11 mouse cellular contexts compared by ENCODE assay signal in genomic region chrX:103615453-103615852, GRCm38 (mm10). TPM values are rescaled to one million over a fixed set of nuclear protein-coding genes. Genes with fewer than 3 reads are reported as not detected.
DNase-seq lines count a peak whose midpoint lies in the region; ATAC-seq and TF ChIP-seq lines count a peak whose summit lies in the region.
"Had no signal": no experiment of that assay in that cellular context is flagged by ENCODE, and none has a peak within 500 bp of the region (broad histone marks: within the 10 kb centered on the region; RNA-seq: fewer than 3 reads in every experiment).

No protein-coding gene starts in this region.

- ATAC-seq in heart, embryonic 13.5 days (ENCODE audit: extremely low read depth, insufficient number of reproducible peaks, low FRiP score, low TSS enrichment), result no peak
- ATAC-seq in hindbrain, embryonic 13.5 days (ENCODE audit: low FRiP score), result no peak

- H3K36me3 ChIP-seq in heart, embryonic 13.5 days, result peaks cover 26% of the 10 kb centered on the region
- peaks cover 7% of the 10 kb centered on the region for H3K36me3 ChIP-seq in ES-E14 (ENCODE audit: control insufficient read depth, insufficient read depth, low read length, poor library complexity, severe bottlenecking)
- peaks cover 7% of the 10 kb centered on the region; the same call in 1 of the 2 replicates for H3K36me3 ChIP-seq in hindbrain, embryonic 13.5 days
- peaks cover 32% of the 10 kb centered on the region for H3K36me3 ChIP-seq in midbrain, embryonic 10.5 days

- peak overlapping the region; percentile 92 for H3K27ac ChIP-seq in heart, embryonic 13.5 days (replicated peaks)
- H3K27ac ChIP-seq in ES-E14 (ENCODE audit: insufficient read depth, low read depth, low read length, poor library complexity, severe bottlenecking), result no peak overlapping the region
- H3K27ac ChIP-seq in hindbrain, embryonic 13.5 days, result no peak overlapping the region
- peak overlapping the region; percentile 91 for H3K27ac ChIP-seq in midbrain, embryonic 10.5 days (replicated peaks)

- 81% methylated on average over 4 of the region's 4 CpGs for WGBS in heart, embryonic 13.5 days
- WGBS in hindbrain, embryonic 13.5 days, result 78% methylated on average over 4 of the region's 4 CpGs
- 89% methylated on average over 4 of the region's 4 CpGs for WGBS in midbrain, embryonic 10.5 days

- H3K9ac ChIP-seq in heart, embryonic 13.5 days, result peak overlapping the region; percentile 83; the same call in 1 of the 2 replicates
- H3K9ac ChIP-seq in ES-E14 (ENCODE audit: insufficient read depth, low read depth, low read length, poor library complexity, severe bottlenecking), result no peak overlapping the region; the same call in 1 of the 2 replicates
- H3K9ac ChIP-seq in hindbrain, embryonic 13.5 days, result no peak overlapping the region

- in situ Hi-C loops in ES-E14 (cut with MboI; ENCODE audit: low sequenced_read_pairs in 2 of 2, unreplicated experiment in 2 of 2), result no loop called here

- peaks cover 14% of the 10 kb centered on the region for H3K4me1 ChIP-seq in heart, embryonic 13.5 days
- H3K4me1 ChIP-seq in ES-E14 (ENCODE audit: control insufficient read depth in 2 of 2, insufficient read depth in 2 of 2, low read length in 2 of 2, poor library complexity in 1 of 2), result peaks cover 0 to 3% of the 10 kb centered on the region in 2 experiments; a peak in 1 of 4 replicates
- peaks cover 10% of the 10 kb centered on the region for H3K4me1 ChIP-seq in hindbrain, embryonic 13.5 days (replicated peaks)
- H3K4me1 ChIP-seq in midbrain, embryonic 10.5 days, result peaks cover 19% of the 10 kb centered on the region

- peak overlapping the region; percentile 59 for H3K4me3 ChIP-seq in heart, embryonic 13.5 days
- H3K4me3 ChIP-seq in ES-E14 (ENCODE audit: insufficient read depth in 1 of 2, low read depth in 1 of 2, low read length in 2 of 2, poor library complexity in 1 of 2, severe bottlenecking in 1 of 2), result peak overlapping the region; percentile 6 to 64
- H3K4me3 ChIP-seq in hindbrain, embryonic 13.5 days, result peak overlapping the region; percentile 42
- H3K4me3 ChIP-seq in midbrain, embryonic 10.5 days, result peak overlapping the region; percentile 57

- H3K9me3 ChIP-seq in heart, embryonic 13.5 days, result no peaks in the 10 kb centered on the region
- H3K9me3 ChIP-seq in ES-E14 (ENCODE audit: control insufficient read depth, insufficient read depth, low read depth, low read length), result no peaks in the 10 kb centered on the region
- no peaks in the 10 kb centered on the region for H3K9me3 ChIP-seq in hindbrain, embryonic 13.5 days
- H3K9me3 ChIP-seq in midbrain, embryonic 10.5 days (replicated peaks), result no peaks in the 10 kb centered on the region

- peak overlapping the region; percentile 73 for H3K4me2 ChIP-seq in heart, embryonic 13.5 days
- H3K4me2 ChIP-seq in hindbrain, embryonic 13.5 days, result peak overlapping the region; percentile 56

- no peak for DNase-seq in heart, adult 11 months
- DNase-seq in ES-E14 (ENCODE audit: low read depth, low spot score), result no peak
- no peak for DNase-seq in midbrain, embryonic 10.5 days (ENCODE audit: low spot score)
- no peak for DNase-seq in adrenal gland, adult 2 months
- DNase-seq in thymus, postnatal 4 days, result no peak
- no peak for DNase-seq in frontal cortex, postnatal 25 days (ENCODE audit: low spot score in 2 of 2)

- no peaks in the 10 kb centered on the region for H3K27me3 ChIP-seq in heart, embryonic 13.5 days (replicated peaks)
- H3K27me3 ChIP-seq in hindbrain, embryonic 13.5 days, result no peaks in the 10 kb centered on the region
- H3K27me3 ChIP-seq in midbrain, embryonic 10.5 days (ENCODE audit: low read depth, poor library complexity, severe bottlenecking), result no peaks in the 10 kb centered on the region

TF ChIP-seq in ES-E14, 5 proteins besides CTCF, POLR2A, EP300 and RAD21:
- no peak for TF ChIP-seq CHD2 (IDR thresholded peaks at IDR 0.05; ENCODE audit: low read depth, low read length)

RNA-seq across cellular contexts. Expression of gene Zcchc13, which starts 14.9 kb away (rescaled TPM):
- not detected in 2 replicates for polyA plus RNA-seq in heart, embryonic 13.5 days (2015; fragmentation: Nextera tagmentation; extraction: Ambion mirVana)
- not detected in 2 replicates for total RNA-seq in ES-E14 (2012; rRNA removed)
- polyA plus RNA-seq in hindbrain, embryonic 13.5 days (2015; fragmentation: Nextera tagmentation; extraction: Ambion mirVana), result not detected in 2 replicates
- not detected in 2 replicates for polyA plus RNA-seq in midbrain, embryonic 10.5 days (2016; fragmentation: Nextera tagmentation; extraction: Ambion mirVana)
- not detected for total RNA-seq in adrenal gland, adult 2 months (2021)
- polyA plus RNA-seq in adrenal gland, adult 2 months (2012; rRNA removed), result not detected in 2 replicates
- total RNA-seq: gastrocnemius, postnatal 36 days; left cerebral cortex, postnatal 4 days had no signal
- polyA plus RNA-seq: small intestine, adult 2 months had no signal

Comparison
In these comparisons a context has a peak if more than half of its experiments do, and no peak if none do; other contexts are left out.
1. H3K27ac ChIP-seq: peak in heart, embryonic 13.5 days (single experiment) and midbrain, embryonic 10.5 days (single experiment); none in ES-E14 (single experiment) and hindbrain, embryonic 13.5 days (single experiment).
2. Peak in every context shown above with its lines, with median percentiles within 50 percentile points of each other: H3K4me3 ChIP-seq.